Mouse (Mus musculus) CH12.LX (cell line): Measurements from ENCODE around the gene Alcam. TPM values are rescaled to one million over a fixed set of nuclear protein-coding genes. Genes with fewer than 3 reads are reported as not detected.
A peak's percentile ranks its signal among the peaks of the same experiment; 100 is the strongest.

Source experiments
- DNase-seq: peaks from one replicate; pipeline ENCODE4 v3.0.0-alpha.2; 2013; ENCODE audit errors: extremely low read depth
- H3K27ac ChIP-seq: 2 replicates; pipeline ENCODE4 v1.5.1; 2012; ENCODE audit warnings: low read depth, mild to moderate bottlenecking, control low read depth, moderate library complexity; ENCODE audit not compliant: insufficient read depth
- H3K27me3 ChIP-seq: replicated peaks from 2 replicates; pipeline ENCODE3; 2012; ENCODE audit warnings: inconsistent platforms
- H3K36me3 ChIP-seq, 2 experiments: replicated peaks in 1 of 2; 2 replicates each; pipeline versions ENCODE3 to v1.6.1; 2012; ENCODE audit warnings: inconsistent platforms in 1 of 2, low read length in 1 of 2, mild to moderate bottlenecking in 1 of 2, mixed read lengths in 1 of 2, moderate library complexity in 1 of 2; ENCODE audit not compliant: control insufficient read depth in 1 of 2, insufficient read depth in 1 of 2
- H3K4me1 ChIP-seq, 2 experiments: 2 replicates each; pipeline ENCODE4 v1.6.1; 2012; ENCODE audit warnings: inconsistent platforms in 1 of 2, moderate library complexity in 1 of 2; ENCODE audit not compliant: insufficient read depth in 2 of 2, control insufficient read depth in 1 of 2
- H3K4me2 ChIP-seq: 2 replicates; pipeline ENCODE4 v1.6.1; 2012; ENCODE audit warnings: low read depth, mild to moderate bottlenecking, control low read depth; ENCODE audit not compliant: poor library complexity, insufficient read depth, severe bottlenecking
- H3K4me3 ChIP-seq, 3 experiments: fragments of 150-350 bp in 1 of 3; sonication (generic) in 1 of 3; replicated peaks in 1 of 3; 2 replicates each; pipeline versions ENCODE3 to v1.5.1; 2011 to 2012; ENCODE audit warnings: low read depth in 2 of 3, low read length in 2 of 3, mild to moderate bottlenecking in 2 of 3, moderate library complexity in 2 of 3, control low read depth in 1 of 3, improper control_type of control experiment in 1 of 3, inconsistent platforms in 1 of 3, mixed read lengths in 1 of 3; ENCODE audit not compliant: poor library complexity in 1 of 3
- H3K79me2 ChIP-seq: replicated peaks from 2 replicates; pipeline ENCODE4 v1.6.1; 2012; ENCODE audit warnings: mild to moderate bottlenecking, moderate library complexity; ENCODE audit not compliant: control insufficient read depth, poor library complexity, insufficient read depth, severe bottlenecking; ENCODE audit errors: extremely low read depth
- H3K9ac ChIP-seq: 2 replicates; pipeline ENCODE4 v1.6.1; 2012; ENCODE audit warnings: low read depth, mild to moderate bottlenecking, control low read depth, moderate library complexity; ENCODE audit not compliant: insufficient read depth
- H3K9me3 ChIP-seq: replicated peaks from 2 replicates; pipeline ENCODE3; 2012; ENCODE audit warnings: low read length, inconsistent platforms, mixed read lengths
- BHLHE40 ChIP-seq: IDR thresholded peaks from 2 replicates; pipeline ENCODE4 v1.6.1; 2011; ENCODE audit warnings: mild to moderate bottlenecking, low read depth, low read length, improper control_type of control experiment
- E2F4 ChIP-seq: IDR thresholded peaks from 2 replicates; pipeline ENCODE4 v1.6.1; 2011; ENCODE audit warnings: low read depth, low read length, improper control_type of control experiment; ENCODE audit not compliant: insufficient replicate concordance
- ELF1 ChIP-seq: IDR thresholded peaks from 2 replicates; pipeline ENCODE4 v1.6.1; 2014; ENCODE audit warnings: low read depth, mild to moderate bottlenecking, inconsistent platforms, low read length, improper control_type of control experiment
- EP300 ChIP-seq: IDR thresholded peaks from 2 replicates; pipeline ENCODE4 v1.6.1; 2011; ENCODE audit warnings: low read length, improper control_type of control experiment
- GABPA ChIP-seq: IDR thresholded peaks from 2 replicates; pipeline ENCODE4 v1.6.1; 2012; ENCODE audit warnings: low read depth, low read length, improper control_type of control experiment, inconsistent platforms; ENCODE audit not compliant: insufficient replicate concordance
- HCFC1 ChIP-seq: IDR thresholded peaks from 2 replicates; pipeline ENCODE4 v1.6.1; 2012; ENCODE audit warnings: low read depth, mild to moderate bottlenecking, inconsistent platforms, low read length, improper control_type of control experiment
- IRF4 ChIP-seq: IDR thresholded peaks from 2 replicates; pipeline ENCODE4 v1.6.1; 2014; ENCODE audit warnings: low read depth, mild to moderate bottlenecking, inconsistent platforms, low read length, improper control_type of control experiment
- JUN ChIP-seq: IDR thresholded peaks from 2 replicates; pipeline ENCODE4 v1.6.1; 2011; ENCODE audit warnings: low read depth, mild to moderate bottlenecking, low read length, improper control_type of control experiment, moderate library complexity; ENCODE audit not compliant: insufficient read depth
- JUND ChIP-seq: conservative IDR thresholded peaks from 2 replicates; pipeline ENCODE4 v1.6.1; 2011; ENCODE audit warnings: low read depth, low read length, improper control_type of control experiment
- MAFK ChIP-seq: IDR thresholded peaks from 2 replicates; pipeline ENCODE4 v1.6.1; 2011; ENCODE audit warnings: low read length, improper control_type of control experiment; ENCODE audit not compliant: insufficient replicate concordance
- MAX ChIP-seq: IDR thresholded peaks from 2 replicates; pipeline ENCODE4 v1.6.1; 2011; ENCODE audit warnings: low read length, improper control_type of control experiment
- MAZ ChIP-seq: IDR thresholded peaks from 2 replicates; pipeline ENCODE4 v1.6.1; 2012; ENCODE audit warnings: low read depth, mild to moderate bottlenecking, inconsistent platforms, low read length, improper control_type of control experiment, moderate library complexity
- MEF2A ChIP-seq: IDR thresholded peaks from 2 replicates; pipeline ENCODE4 v1.6.1; 2014; ENCODE audit warnings: low read depth, mild to moderate bottlenecking, inconsistent platforms, low read length, improper control_type of control experiment, borderline replicate concordance
- MXI1 ChIP-seq: IDR thresholded peaks from 2 replicates; pipeline ENCODE4 v1.6.1; 2011; ENCODE audit warnings: mild to moderate bottlenecking, low read depth, low read length, improper control_type of control experiment
- MYC ChIP-seq: IDR thresholded peaks from 2 replicates; pipeline ENCODE4 v1.6.1; 2011; ENCODE audit warnings: low read depth, mild to moderate bottlenecking, improper control_type of control experiment, low read length
- NELFE ChIP-seq: IDR thresholded peaks from 2 replicates; pipeline ENCODE4 v1.6.1; 2011; ENCODE audit warnings: low read depth, low read length, improper control_type of control experiment
- NRF1 ChIP-seq: IDR thresholded peaks from 2 replicates; pipeline ENCODE4 v1.6.1; 2014; ENCODE audit warnings: low read depth, mild to moderate bottlenecking, inconsistent platforms, low read length, improper control_type of control experiment, moderate library complexity
- SMC3 ChIP-seq: IDR thresholded peaks from 2 replicates; pipeline ENCODE4 v1.6.1; 2011; ENCODE audit warnings: low read depth, low read length, improper control_type of control experiment
- TCF12 ChIP-seq: IDR thresholded peaks from 2 replicates; pipeline ENCODE4 v1.6.1; 2014; ENCODE audit warnings: low read depth, mild to moderate bottlenecking, inconsistent platforms, low read length, improper control_type of control experiment
- UBTF ChIP-seq: IDR thresholded peaks from 2 replicates; pipeline ENCODE4 v1.6.1; 2012; ENCODE audit warnings: low read depth, mild to moderate bottlenecking, inconsistent platforms, low read length, improper control_type of control experiment, moderate library complexity
- ZNF384 ChIP-seq: IDR thresholded peaks from 2 replicates; pipeline ENCODE4 v1.6.1; 2012; ENCODE audit warnings: low read depth, low read length, improper control_type of control experiment, inconsistent platforms
- dilution Hi-C: fragments of 300-500 bp; cut with MboI; formaldehyde crosslinking; loops from 2 replicates; pipeline ENCODE4 v1.14.3; 2020; ENCODE audit warnings: low sequenced_read_pairs; ENCODE audit not compliant: extremely low pct_unique_long_range_greater_than_20kb, extremely low pct_ligation_motif_present
- in situ Hi-C: fragments of 300-500 bp; cut with MboI; formaldehyde crosslinking; loops from 3 replicates; pipeline ENCODE4 v1.14.3; 2019; ENCODE audit warnings: low sequenced_read_pairs, low pct_ligation_motif_present, low pct_unique_long_range_greater_than_20kb, mixed read lengths
- polyA plus RNA-seq: library from polyadenylated mRNA; unstranded; fragments of >175 nt; gene quantifications from 2 replicates; pipeline ENCODE4 v1.2.1, GENCODE M21; 2012; ENCODE audit warnings: low read depth; ENCODE audit not compliant: insufficient read length
- total RNA-seq, 2 experiments: library from RNA; depleted of rRNA; stranded (reverse); fragments of 300-350 nt in 1 of 2; fragments of >200 nt in 1 of 2; gene quantifications; 2 replicates each; pipeline ENCODE4 v1.2.3; 2012 to 2014

The Alcam gene
- total and polyA plus RNA-seq, 3 experiments = 26.3 to 56.7 (median 54.6) TPM

DNA sequence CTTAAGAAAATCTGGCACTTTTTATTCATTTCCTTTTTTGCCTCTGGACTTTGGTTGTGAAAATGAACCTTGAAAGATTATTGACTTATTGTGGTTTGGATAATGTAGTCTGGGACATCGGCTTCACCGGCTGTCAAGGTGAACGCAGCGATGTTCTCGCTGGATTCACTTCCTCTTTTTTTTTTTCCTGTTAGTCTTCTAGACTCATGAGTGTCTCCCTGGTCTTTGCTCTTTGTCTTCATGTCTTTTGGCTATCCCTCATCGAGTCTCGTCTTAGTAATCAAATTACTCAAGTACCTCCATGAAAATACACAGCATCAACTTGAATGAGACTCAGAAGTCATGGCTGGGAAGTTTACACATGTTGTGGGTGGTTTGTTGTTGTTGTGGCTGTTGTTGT, 36.7 kb downstream of the Alcam start (continued):
- TF ChIP-seq JUN (no peak), MAZ (no peak), HCFC1 (no peak), MEF2A (peak; percentile 82), ELF1 (peak; percentile 31; the same call in 1 of the 2 replicates), JUND (peak; percentile 74; the same call in 1 of the 2 replicates), IRF4 (peak; percentile 95), BHLHE40 (peak; percentile 73)

DNA sequence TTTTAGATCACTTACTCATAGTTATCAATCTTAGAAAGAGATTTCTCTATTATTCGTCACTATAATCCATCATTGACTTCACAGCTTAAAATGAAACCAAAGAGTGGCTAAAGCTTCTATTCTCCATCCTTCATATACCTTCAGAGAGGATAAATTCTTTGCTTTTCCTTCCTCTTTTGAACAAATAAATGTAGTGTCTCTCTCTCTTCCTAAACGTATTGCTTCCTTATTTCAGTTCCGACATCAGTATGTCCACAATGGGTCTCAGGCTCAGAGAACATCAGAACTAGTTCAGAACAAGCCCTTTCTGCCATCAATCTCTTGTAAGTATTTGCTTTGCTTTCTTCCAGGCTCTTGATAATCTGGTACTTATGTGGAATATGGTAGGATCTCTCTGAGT, 40.2 kb downstream of the Alcam start:
- H3K79me2 ChIP-seq = peaks cover 23% of the 10 kb centered on the region
- H3K4me1 ChIP-seq = peaks cover 2 to 37% of the 10 kb centered on the region in 2 experiments; a peak in 3 of 4 replicates
- in situ Hi-C loops (no loop called here), dilution Hi-C loops (no loop called here)
- H3K4me2 ChIP-seq = no peak overlapping the region
- DNase-seq = no peak
- no peak overlapping the region for H3K4me3 ChIP-seq
- H3K27ac ChIP-seq = no peak overlapping the region
- H3K9me3 ChIP-seq = no peaks in the 10 kb centered on the region
- H3K27me3 ChIP-seq = no peaks in the 10 kb centered on the region
- no peak for TF ChIP-seq NRF1
- TF ChIP-seq E2F4 = no peak
- peaks cover 0 to 2% of the 10 kb centered on the region in 2 experiments for H3K36me3 ChIP-seq
- no peak overlapping the region for H3K9ac ChIP-seq

GRCm38 (mm10) chr16:52406072-52406471, 47.8 kb downstream of the Alcam start:
- Histone ChIP-seq H3K27me3 (no peaks in the 10 kb centered on the region), H3K4me1 (peaks cover 6 to 9% of the 10 kb centered on the region in 2 experiments; a peak in 3 of 4 replicates), H3K9me3 (no peaks in the 10 kb centered on the region), H3K4me2 (no peak overlapping the region), H3K27ac (no peak overlapping the region), H3K36me3 (peaks cover 0 to 2% of the 10 kb centered on the region in 2 experiments), H3K9ac (no peak overlapping the region), H3K79me2 (peaks cover 11% of the 10 kb centered on the region; the same call in 1 of the 2 replicates), H3K4me3 (no peak overlapping the region)
- in situ Hi-C loops (no loop called here), dilution Hi-C loops (no loop called here)
- DNase-seq = no peak
- no peak for TF ChIP-seq E2F4
- no peak for TF ChIP-seq MEF2A
- no peak for TF ChIP-seq MAX
- no peak for TF ChIP-seq MAFK
- TF ChIP-seq BHLHE40 = no peak
- TF ChIP-seq NRF1 = no peak
- TF ChIP-seq EP300 = no peak
- no peak for TF ChIP-seq SMC3
- no peak for TF ChIP-seq GABPA
- TF ChIP-seq JUN = no peak
- TF ChIP-seq JUND = no peak
- TF ChIP-seq HCFC1 = no peak
- no peak for TF ChIP-seq MYC
- no peak for TF ChIP-seq ZNF384
- no peak for TF ChIP-seq MXI1
- no peak for TF ChIP-seq NELFE
- no peak for TF ChIP-seq UBTF
- no peak for TF ChIP-seq IRF4
- TF ChIP-seq TCF12 = no peak
